Mouse (Mus musculus): ENCODE results near the gene Copg2.

Copg2 gene

GRCm38 (mm10) chr6:30896195-30896985 lies at the start of gene Copg2:
Copg2 (minus strand) TSS chr6:30896794.
- DNase-seq (ENCODE audit: low spot score), result peak; percentile 98

GRCm38 (mm10) chr6:30939264-30939663 lies 42.7 kb upstream of the Copg2 start:
- no peak for DNase-seq (ENCODE audit: low spot score)

- no peak for DNase-seq (ENCODE audit: low spot score)
Measured at GRCm38 (mm10) chr6:30922821-30923220, 26.2 kb upstream of the Copg2 start.

- DNase-seq (ENCODE audit: low spot score), result no peak
Measured at GRCm38 (mm10) chr6:30921826-30922225, 25.2 kb upstream of the Copg2 start.

GRCm38 (mm10) chr6:30920834-30921675 lies 24.5 kb upstream of the Copg2 start:
- peak; percentile 3 for DNase-seq (ENCODE audit: low spot score)

- no peak for DNase-seq (ENCODE audit: low spot score)
Measured at GRCm38 (mm10) chr6:30915473-30915872, 18.9 kb upstream of the Copg2 start, which contains the start of gene Tsga13. Tsga13 (minus strand) TSS chr6:30915573.

- DNase-seq (ENCODE audit: low spot score), result no peak
Measured at GRCm38 (mm10) chr6:30907970-30908369, 11.4 kb upstream of the Copg2 start.

GRCm38 (mm10) chr6:30904911-30905310 lies 8.3 kb upstream of the Copg2 start:
- DNase-seq (ENCODE audit: low spot score), result no peak

- DNase-seq (ENCODE audit: low spot score), result no peak
Measured at GRCm38 (mm10) chr6:30904033-30904432, 7.4 kb upstream of the Copg2 start.

- DNase-seq (ENCODE audit: low spot score), result no peak
Measured at GRCm38 (mm10) chr6:30897520-30897919, 926 bp upstream of the Copg2 start.

- no peak for DNase-seq (ENCODE audit: low spot score)
Measured at GRCm38 (mm10) chr6:30896986-30897327, 363 bp upstream of the Copg2 start.

GRCm38 (mm10) chr6:30895819-30896194 lies 787 bp downstream of the Copg2 start:
- no peak for DNase-seq (ENCODE audit: low spot score)

GRCm38 (mm10) chr6:30893081-30893480 lies 3.5 kb downstream of the Copg2 start:
- no peak for DNase-seq (ENCODE audit: low spot score)

- DNase-seq (ENCODE audit: low spot score), result no peak
Measured at GRCm38 (mm10) chr6:30891761-30892160, 4.8 kb downstream of the Copg2 start.

- no peak for DNase-seq (ENCODE audit: low spot score)
Measured at GRCm38 (mm10) chr6:30884856-30885255, 11.7 kb downstream of the Copg2 start.

- DNase-seq (ENCODE audit: low spot score), result no peak
Measured at GRCm38 (mm10) chr6:30883491-30883890, 13.1 kb downstream of the Copg2 start.

GRCm38 (mm10) chr6:30876661-30877060 lies 19.9 kb downstream of the Copg2 start:
- DNase-seq (ENCODE audit: low spot score), result no peak

GRCm38 (mm10) chr6:30866501-30866900 lies 30.1 kb downstream of the Copg2 start:
- DNase-seq (ENCODE audit: low spot score), result no peak

- no peak for DNase-seq (ENCODE audit: low spot score)
Measured at GRCm38 (mm10) chr6:30865031-30865678, 31.4 kb downstream of the Copg2 start.

- no peak for DNase-seq (ENCODE audit: low spot score)
Measured at GRCm38 (mm10) chr6:30855956-30856355, 40.6 kb downstream of the Copg2 start.

GRCm38 (mm10) chr6:30855205-30855604 lies 41.4 kb downstream of the Copg2 start:
- no peak for DNase-seq (ENCODE audit: low spot score)

GRCm38 (mm10) chr6:30849818-30850217 lies 46.8 kb downstream of the Copg2 start:
- DNase-seq (ENCODE audit: low spot score), result no peak

- DNase-seq (ENCODE audit: low spot score), result no peak
Measured at GRCm38 (mm10) chr6:30832241-30832640, 64.4 kb downstream of the Copg2 start.

Measured in ovary, postnatal 36 days (tissue).